Mouse (Mus musculus): ENCODE data around the gene Aamp.
"Not testable (repeated sequence)": the region's sequence is repeated elsewhere in the genome, so short reads cannot be mapped to it uniquely, and the experiment has no call there.

The Aamp gene

DNA sequence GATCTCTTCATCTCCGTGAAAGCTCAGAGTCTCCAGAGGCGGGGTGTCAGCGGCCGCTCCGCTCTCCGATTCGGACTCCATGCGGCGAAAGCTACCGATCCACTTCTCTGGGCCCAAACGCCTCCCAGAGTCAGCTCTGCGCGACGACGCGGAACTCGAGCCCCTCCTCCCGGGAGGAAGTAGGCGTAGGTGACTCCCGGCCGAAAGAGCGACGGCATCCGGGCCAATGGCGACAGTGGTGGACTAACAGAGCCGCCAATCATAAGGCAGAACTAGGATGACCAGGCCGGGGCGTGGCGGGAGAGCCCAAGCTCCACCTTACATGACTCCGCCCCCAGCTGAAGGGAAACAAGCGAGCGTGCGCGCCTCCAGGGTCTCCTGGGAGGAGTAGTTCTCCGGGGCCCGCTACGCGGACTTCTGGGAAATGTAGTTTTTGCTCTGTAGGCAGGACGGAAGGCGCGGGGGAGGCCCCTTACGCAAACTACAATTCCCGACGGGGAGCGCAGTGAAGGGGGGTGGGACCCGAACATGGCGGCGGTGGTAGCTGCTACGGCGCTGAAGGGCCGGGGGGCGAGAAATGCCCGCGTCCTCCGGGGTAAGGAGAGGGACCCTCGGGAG, at the start of gene Aamp, which contains the start of gene Pnkd:
Gene Aamp (minus strand): TSS at position 196 of the 618 bp plus-strand sequence.
Gene Pnkd (plus strand): TSS at position 388 of the 618 bp plus-strand sequence.
- peak; percentile 99 for DNase-seq

DNA sequence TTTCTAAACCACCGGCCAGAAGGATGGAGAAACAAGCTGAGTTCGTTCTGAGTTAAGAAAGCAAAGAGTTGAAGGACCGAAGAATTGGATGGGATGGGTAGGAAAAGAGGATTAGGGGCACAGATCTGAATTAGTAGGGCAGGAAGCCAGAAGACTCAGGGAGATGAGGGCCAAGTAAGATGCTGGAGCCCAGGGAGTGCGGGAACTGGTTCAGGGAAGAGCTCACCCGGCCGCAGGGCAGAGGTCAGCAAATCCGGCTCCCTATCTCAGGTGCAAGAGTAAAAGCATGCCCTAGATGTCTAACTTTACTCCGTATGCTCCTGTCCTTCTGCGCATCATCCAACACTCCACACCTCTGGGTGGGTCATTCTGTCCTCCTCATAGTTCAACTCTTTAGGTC, 48.4 kb upstream of the Aamp start:
- peak in 1 of 2 experiments; percentile 19 for DNase-seq

DNA sequence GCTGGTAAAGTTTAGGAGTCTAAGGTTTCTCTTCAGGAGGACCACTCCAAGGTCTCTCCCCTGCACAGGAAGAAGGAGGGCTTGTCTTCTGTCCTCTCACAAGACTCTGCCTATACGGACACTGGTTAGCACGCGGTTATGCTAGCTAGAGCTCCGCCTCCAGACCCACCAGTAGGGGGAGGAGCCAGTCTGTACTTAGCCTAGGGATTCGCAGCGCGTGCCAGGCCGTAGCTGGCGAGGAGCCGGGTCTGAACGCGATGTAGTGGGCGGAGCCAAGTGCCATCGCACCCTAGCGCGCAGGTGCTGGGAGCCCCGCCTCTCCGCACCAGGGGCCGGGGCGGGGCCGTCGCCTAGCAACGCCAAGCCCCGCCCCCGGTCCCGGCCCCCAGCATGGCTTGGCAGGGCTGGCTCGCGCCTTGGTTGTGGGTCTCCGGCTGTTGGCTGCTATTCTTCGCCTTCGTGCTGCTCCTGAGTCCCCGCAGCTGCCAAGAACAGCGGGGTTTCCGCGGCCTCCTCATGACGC, 47.8 kb upstream of the Aamp start:
- peak; percentile 93 to 95 for DNase-seq

DNA sequence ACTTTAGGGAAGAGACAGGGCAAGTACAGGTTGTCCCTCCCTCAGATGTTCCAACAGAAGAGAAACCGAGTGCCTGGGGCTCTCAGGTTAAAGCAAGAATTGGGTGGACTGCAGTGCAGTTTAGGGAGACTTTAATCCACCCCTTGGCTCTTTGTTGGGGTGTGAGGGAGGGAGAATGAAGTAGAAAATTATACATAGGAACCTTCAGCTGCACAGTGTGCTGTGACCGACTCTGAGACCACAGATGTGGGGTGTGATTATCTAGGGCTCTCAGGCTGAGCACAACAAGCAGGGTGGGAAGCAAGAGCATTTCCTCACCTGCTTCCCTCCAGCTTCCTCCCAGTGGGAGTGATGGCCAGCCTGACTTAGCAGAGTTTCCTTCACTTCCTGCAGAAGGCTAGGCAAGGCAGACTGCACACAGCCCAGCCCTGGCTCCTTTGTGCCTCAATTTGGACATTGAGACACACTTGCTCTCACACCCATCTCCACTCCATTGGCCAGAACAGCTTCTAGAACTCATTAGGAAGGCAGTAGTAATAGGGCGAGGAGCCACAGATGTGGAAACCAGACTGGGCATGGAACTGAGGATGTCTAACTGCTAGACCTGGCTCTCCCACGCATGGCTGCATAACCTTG, 46.6 kb upstream of the Aamp start:
- DNase-seq = no peak

DNA sequence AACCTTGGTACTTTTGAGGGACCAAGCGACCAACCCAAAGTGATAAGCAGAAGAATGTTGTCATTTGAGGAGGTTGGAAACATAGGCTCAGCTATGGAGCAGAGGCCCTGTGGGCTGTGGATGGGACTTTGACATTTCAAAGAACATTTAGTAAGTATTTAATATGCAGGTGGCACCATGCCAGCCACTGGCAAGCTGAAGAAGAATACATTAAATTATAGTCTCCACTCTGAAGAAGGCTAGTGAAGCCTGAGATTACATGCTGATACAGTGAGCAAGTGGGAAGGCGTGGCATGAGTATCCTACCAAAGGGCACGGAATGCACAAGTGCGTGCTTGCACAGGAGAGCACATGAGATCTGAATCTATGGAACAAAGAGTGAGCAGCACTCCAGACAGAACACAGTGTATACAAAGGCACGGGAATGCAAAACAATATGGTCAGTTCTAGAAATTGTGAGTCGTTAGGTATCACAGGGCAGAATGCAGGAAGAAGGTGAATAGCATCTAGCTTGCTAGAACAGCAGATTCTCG, 45.4 kb upstream of the Aamp start:
- DNase-seq = no peak

DNA sequence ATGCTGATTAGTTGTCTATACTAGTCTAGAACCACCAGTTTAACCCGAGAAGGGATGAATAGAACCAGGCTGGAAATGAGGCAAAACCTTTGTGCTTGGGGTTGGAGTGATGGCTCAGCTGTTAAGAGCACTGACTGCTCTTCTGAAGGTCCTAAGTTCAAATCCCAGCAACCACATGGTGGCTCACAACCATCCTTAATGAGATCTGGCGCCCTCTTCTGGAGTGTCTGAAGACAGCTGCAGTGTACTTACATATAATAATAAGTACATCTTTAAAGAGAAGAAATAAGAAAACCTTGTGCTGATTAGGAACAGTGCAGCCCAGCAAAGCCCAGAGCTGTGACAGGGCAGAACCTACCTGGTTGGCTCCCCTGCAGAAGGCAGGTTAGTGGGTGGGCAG, 42.4 kb upstream of the Aamp start:
- DNase-seq = not testable (repeated sequence)

DNA sequence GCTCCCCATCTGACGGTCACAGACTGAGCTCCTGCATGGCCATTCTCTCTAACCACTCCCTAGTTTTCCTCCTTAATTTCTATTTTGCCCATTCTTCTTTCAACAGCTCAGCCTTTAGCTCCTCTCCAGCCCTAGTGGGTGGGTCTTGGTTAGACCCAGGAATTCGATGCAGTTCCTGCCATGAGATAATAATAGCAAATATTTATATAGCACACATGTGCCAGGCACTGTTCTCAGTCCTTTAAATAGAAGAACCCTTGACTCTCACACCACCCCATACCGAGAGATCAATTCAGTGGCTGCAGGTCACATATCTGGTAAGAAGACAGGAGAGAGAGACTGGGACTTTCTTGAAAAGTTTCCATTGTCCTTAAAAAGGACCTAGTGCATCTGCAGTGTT, 36.9 kb upstream of the Aamp start:
- DNase-seq = no peak

DNA sequence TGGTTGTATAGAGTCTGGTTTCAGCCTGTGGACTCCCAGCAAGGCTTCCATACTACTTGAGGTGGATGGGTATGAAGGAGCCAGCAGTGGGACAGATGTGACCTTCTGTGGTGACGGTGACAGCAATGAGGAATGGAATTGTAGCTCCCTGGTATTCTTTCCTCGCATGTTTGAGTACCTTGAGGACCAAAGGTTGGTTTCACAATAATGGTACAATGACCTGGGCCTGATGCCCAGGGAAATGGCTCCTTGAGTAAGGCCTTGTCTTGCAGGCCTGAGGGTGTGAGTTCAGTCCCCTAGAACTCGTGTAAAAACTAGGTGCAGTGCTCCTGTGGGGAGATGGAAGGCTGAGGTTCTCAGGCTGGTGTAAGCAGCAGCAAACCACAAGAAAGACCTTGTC, 34.2 kb upstream of the Aamp start:
- no peak for DNase-seq

DNA sequence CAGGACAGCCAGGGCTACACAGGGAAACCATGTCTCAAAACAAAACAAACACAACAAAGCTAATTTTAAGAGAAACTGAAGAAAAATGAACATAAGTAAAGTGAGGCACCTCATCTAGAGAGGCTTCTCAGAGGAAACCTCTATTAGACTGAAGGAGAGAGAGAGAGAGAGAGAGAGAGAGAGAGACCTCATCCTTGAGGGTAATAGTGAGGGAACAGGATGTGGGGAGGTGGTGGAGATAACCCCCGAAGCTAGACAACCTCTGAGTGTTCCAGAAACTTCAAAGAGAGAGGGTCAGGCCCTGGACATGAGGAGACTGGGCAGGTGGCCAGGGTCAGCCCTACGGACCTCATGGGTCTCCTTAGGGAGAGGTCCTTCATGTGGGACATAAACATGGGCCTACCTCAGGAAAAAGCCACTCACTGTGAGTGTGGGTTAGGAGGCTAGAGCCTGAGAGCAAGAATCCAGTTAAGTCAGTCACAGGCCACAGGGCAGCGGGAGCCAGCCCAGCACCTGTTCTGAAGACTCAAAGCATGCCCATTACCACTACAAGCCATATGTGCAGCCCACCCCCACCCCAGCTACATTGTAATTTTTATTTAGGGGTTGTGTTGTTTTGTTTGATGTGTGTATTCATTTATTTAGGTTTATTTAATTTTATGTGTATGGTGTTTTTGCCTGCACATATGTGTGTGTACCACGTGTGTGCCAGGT, 31.7 kb upstream of the Aamp start:
- DNase-seq = no peak

DNA sequence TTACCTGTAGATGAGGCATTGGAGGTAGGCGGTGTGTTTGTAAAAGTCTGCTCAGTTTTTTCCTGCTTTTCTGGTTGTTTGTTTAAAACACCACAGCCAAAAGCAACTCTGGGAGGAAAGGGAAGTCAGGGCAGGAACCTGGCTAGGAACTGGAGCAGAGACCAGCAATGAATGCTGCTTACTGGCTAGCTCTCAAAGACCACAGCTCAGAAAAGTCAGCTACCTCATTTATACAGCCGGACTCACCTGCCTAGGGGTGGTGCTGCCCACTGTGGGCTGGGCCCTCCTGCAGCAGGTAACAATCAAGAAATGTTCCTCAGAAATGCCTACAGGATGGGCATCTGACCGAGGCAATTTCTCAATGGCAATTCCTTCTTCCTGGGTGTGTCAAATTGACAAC, 30.3 kb upstream of the Aamp start:
- DNase-seq = no peak

DNA sequence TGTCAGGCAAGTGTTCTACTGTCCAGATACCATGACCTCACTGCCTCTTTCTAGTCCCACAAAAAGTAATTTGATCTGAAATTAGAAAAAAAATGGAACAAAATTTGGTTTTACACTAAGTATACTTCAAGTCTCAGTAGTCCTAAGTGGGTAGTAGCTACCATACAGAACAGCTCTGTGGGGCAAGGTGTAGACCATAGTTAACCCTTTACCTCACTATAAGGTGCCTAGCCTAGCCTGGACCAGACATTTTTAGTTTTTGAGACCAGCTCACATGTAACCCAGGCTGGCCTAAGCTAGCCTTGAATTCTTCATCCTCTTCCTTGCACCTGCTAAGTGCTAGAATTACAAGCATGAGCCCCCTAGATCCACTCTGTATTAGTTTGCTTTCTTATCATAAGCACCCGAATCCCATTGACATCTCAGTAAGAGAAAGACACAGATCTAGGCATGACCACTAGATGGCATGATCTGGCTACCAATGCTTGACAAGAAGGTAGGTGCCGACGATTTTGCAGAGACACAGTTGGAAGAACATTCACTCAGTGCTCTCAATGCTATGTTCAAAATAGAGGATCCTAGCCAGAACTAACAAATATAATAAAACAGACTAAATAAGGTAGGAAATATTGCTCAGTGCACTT, 28.6 kb upstream of the Aamp start:
- DNase-seq = peak; percentile 42 to 74

DNA sequence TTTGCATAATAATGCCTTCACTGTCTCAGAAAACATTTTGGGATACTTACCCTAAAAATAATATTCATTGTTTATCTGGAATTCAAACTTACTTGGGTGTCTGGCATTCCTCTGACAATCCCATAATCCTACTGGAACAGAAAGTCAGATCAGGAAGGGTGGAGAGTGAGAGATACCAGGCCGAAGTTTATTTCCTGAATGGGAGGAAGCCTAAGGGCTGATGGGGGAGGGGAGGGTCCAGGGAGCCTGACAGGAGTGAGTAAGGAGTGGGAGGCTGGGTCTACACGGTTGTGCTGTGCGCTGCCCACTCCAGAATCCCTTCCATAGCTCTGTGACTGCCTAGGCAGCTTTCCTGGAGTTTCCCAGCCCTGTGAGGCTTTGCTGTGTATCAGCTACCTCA, 25.2 kb upstream of the Aamp start:
- DNase-seq = no peak

DNA sequence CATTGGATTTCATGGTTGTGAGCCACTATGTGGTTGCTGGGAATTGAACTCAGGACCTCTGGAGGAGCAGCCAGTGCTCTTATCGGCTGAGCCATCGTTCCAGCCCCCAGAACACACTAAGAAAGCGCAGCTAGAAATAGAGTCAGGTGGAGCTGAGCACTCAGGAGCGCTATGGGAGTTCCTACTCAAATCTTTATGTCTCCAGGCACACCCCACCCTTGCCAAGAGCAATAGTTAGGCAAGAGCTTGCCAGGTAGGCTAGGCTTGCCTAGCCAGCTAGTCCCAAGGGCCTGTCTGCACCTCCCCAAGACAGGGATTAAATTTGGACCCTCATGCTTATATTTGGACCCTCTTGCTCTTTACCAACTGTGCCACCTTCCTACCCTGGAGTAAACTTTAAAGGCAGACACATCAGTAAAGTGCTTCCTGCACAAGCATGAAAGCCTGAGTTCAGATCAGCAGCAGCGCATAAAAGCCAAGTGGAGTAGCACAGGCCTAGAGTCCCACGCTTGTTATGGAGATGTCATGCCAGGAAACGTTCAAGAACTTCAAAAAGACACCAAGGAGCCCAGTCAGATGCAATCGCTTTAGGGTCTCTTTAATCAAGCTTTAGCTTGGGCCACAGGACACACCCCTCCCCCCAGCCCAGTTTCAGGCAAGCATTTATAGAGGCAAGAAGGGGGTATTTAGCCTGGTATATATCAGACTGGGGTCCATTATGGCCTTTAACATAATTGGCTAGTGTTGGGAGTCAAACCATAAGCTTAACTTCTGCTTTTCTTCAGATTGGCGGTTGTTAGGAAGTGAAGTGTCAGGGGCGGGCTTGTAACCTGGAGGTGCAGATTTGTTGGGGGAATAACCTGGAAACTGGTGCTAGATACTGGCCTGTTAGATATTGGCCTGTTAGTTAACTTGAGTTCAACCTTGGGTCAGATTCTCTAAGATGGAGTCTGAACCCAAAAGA, 23.7 kb upstream of the Aamp start:
- DNase-seq = no peak

DNA sequence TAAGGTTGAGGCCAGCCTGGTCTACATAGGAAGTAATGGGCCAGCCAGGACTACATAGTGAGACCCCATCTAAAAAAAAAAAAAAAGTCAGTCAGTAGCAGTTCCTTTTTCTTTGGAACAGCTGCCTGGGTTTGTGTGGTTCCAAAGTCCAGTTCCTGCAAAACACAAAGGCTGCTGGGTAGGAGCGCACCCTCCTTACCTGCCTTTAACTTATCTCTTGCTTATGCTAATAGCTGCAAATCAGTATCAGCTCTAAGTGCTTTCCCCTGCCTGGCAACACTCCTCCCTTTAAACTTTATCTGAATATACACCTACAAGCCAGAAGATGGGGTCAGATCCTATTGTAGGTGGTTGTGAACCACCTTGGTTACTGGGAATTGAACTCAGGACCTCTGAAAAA, 22.6 kb upstream of the Aamp start:
- DNase-seq = no peak

DNA sequence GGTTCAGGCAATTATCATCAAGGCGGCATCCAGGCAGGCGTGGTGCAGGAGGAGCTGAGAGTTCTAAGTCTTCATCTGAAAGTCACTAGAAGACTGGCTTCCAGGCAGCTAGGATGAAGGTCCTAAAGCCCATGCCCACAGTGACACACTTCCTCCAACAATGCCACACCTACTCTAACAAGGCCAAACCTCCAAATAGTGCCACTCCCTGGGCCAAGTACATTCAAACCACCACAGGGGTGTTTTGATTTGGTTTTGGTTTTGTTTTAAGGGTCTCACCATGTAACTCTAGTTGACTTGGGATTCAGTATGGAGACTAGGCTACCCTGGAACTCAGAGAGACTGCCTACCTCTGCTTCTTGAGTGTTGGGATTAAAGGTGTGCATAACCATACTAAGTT, 21.0 kb upstream of the Aamp start, which contains the start of gene Tmbim1:
Gene Tmbim1 (minus strand): TSS at position 101 of the 400 bp plus-strand sequence.
- no peak for DNase-seq

DNA sequence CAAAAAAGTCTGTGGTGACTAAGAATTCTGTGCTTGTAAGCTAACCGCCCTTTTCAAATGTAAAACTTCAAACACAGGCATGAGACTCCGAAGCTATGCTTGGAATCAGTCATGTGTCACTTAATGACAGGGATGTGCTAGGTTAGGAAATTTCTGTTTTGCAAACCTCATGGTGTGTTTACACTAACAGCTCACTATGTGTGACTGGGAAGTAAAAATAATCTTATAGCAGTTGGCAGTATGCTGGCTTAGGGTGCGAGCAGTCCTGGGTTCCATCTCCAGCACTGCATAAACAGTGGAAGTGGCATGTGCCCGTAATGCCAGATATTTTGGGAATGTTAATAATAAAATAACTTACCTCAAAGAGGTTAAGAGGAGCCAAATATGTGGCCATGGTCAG, 20.4 kb upstream of the Aamp start:
- DNase-seq = no peak

DNA sequence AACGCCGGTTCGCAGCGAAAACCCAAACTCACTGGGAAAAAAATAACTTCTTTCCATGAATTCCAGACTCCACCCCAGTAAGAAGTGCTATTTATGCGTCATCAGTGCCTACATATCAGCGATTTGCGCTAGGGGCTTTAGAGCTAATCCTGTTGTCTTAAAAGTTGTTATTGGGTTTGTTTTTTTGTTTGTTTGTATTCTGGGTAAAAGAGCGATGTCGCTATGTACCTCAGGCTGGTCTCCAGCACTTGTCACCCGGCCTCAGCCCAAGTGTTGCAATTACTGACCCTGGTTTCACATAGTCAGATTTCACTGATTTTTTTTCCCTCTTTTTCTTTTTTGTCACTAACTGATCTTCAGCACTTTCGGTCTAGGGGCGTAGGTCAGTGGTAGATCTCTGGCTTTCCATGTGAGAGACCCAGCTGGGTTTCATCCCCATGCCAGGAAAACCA, 19.8 kb upstream of the Aamp start:
- DNase-seq = no peak

DNA sequence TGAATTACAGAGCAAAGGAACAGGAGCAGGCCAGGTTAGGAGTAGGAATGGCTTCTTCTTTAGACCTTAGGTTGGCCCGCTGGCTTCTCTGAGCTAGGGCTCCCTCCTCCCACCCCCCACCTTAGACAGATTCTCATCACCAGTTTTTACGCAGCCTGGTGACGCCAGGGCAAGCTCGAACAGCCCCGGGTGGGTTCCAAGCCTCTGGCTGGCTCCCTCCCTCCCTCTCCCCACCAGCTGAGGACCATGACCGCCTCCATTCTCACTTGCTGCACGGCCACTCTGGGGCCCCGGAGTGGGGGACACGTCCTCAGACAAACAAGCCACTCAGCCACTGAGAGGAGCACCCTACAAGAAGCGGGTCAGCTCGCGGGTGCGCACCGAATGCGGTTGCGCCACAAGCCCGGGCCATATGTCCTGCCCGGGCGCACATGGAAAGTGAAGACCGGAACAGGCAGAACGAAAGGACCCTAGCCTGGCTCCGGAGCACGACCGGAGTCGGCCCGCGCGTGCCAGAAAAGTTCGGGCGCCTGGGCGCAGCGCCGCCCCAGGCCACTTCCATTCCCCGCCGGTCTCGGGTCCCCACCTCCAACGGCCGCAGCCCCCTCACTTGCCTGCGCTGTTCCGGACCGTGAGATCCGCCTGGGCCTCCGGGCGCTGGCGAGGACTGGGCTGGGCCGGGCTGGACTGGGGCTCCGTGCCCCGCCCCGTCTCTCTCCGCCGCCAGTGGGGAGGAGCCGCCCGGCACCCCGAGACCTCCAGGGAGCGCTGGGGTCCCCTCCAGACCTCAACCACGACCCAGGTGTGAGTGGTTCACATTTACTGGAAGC, 19.2 kb upstream of the Aamp start:
- DNase-seq = peak; percentile 36 to 57

DNA sequence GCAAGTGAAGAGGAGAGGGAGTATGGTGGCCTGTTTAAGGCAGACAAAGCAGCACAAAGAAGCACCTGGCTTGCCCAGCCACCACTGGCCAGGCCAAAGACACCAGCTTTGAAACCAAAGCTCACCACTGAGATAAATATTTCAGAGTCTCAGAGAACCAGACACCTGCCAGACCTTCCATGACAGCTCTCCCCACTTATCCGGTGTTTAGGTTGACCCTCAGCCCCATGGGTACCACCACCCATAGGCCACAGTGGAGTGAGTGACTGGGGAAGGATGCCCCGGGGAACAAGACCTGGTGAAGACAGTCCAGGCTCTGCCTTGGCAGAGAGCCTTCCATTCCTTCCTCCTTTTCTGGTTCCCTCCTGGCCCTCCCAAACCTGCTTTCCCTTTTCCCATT, 18.3 kb upstream of the Aamp start:
- DNase-seq = no peak

DNA sequence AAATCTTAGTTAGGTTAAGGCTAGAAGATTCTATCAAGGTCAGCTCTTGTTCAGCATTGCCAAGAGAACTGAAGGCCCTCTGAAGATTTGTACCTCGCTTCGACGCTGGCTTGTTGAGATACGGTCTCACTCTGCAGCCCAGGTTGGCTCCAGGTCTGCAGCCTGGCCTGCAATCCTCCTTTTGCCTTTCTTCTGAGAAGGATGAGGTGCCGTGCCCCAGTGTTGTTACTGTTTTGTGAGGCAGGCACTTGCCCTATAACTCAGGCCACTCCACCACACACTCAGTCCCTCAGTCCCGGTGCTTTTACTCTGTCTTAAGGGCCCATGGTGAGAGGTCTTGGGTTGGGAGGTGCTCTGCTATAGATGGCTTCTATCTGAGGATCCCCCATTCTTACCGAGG, 17.7 kb upstream of the Aamp start:
- DNase-seq = no peak

Data from cerebellum, postnatal 36 days (tissue).